Mouse (Mus musculus) erythroblast, embryonic 14.5 days (primary cell): Measurements from ENCODE around the gene Cttnbp2.

ENCODE experiments used
- GATA1 ChIP-seq: IDR thresholded peaks from 2 replicates; pipeline ENCODE4 v1.6.1; 2012; ENCODE audit warnings: low read length, inconsistent platforms, mixed read lengths
- TAL1 ChIP-seq: IDR thresholded peaks from 3 replicates; pipeline ENCODE4 v1.6.1; 2012; ENCODE audit warnings: low read length, inconsistent platforms, mixed read lengths

DNA sequence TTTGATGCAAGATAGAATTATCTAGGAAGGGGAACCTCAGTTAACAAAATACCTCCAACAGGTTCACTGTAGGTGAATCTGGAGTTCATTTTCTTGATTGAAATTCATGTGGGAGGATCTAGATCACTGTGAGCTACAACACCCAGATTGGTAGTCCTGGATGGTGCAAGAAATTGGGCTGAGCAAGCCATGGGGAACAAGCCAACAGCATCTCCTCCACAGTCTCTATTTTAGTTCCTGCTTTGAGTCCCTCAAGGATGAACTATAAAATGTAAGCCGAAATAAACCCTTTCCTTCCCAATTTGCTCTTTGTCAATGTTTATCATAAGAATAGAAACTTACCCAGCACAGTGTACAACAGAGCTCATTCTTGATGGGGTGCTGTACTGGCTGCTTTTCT is 191.7 kb downstream of the Cttnbp2 start:
- TF ChIP-seq GATA1 (no peak), TAL1 (no peak)
